Mouse (Mus musculus) ES-E14 (cell line): ENCODE results near the gene Il18. TPM values are rescaled to one million over a fixed set of nuclear protein-coding genes. Genes with fewer than 3 reads are reported as not detected.

Experiments used
- DNase-seq: peaks from one replicate; pipeline ENCODE4 v3.0.0-alpha.2; 2013; ENCODE audit warnings: low read depth, low spot score
- H3K27ac ChIP-seq: 2 replicates; pipeline ENCODE4 v1.5.1; 2012; ENCODE audit warnings: low read depth, mild to moderate bottlenecking, low read length, moderate library complexity, mixed read lengths; ENCODE audit not compliant: poor library complexity, insufficient read depth, severe bottlenecking
- H3K36me3 ChIP-seq: 2 replicates; pipeline ENCODE4 v1.6.1; 2012; ENCODE audit warnings: mild to moderate bottlenecking, low read length, moderate library complexity, mixed read lengths; ENCODE audit not compliant: control insufficient read depth, poor library complexity, insufficient read depth, severe bottlenecking
- H3K4me1 ChIP-seq, 2 experiments: fragments of 150-350 bp in 1 of 2; sonication (generic) in 1 of 2; 2 replicates each; pipeline ENCODE4 v1.6.1; 2012; ENCODE audit warnings: low read length in 2 of 2, mild to moderate bottlenecking in 1 of 2, mixed read lengths in 1 of 2; ENCODE audit not compliant: control insufficient read depth in 2 of 2, insufficient read depth in 2 of 2, poor library complexity in 1 of 2
- H3K4me3 ChIP-seq, 2 experiments: fragments of 150-350 bp in 1 of 2; sonication (generic) in 1 of 2; 2 replicates each; pipeline ENCODE4 v1.5.1; 2012; ENCODE audit warnings: low read length in 2 of 2, low read depth in 1 of 2, mild to moderate bottlenecking in 1 of 2, mixed read lengths in 1 of 2; ENCODE audit not compliant: insufficient read depth in 1 of 2, poor library complexity in 1 of 2, severe bottlenecking in 1 of 2
- H3K9ac ChIP-seq: 2 replicates; pipeline ENCODE4 v1.6.1; 2012; ENCODE audit warnings: low read depth, mild to moderate bottlenecking, low read length, mixed read lengths; ENCODE audit not compliant: poor library complexity, insufficient read depth, severe bottlenecking
- H3K9me3 ChIP-seq: fragments of 150-350 bp; sonication (generic); 2 replicates; pipeline ENCODE4 v1.6.1; 2012; ENCODE audit warnings: low read depth, mild to moderate bottlenecking, low read length; ENCODE audit not compliant: control insufficient read depth, insufficient read depth
- CHD2 ChIP-seq: IDR thresholded peaks from 2 replicates; pipeline ENCODE4 v1.6.1; 2014; ENCODE audit warnings: mild to moderate bottlenecking, low read depth, low read length, inconsistent platforms
- HCFC1 ChIP-seq: IDR thresholded peaks from 2 replicates; pipeline ENCODE4 v1.6.1; 2012; ENCODE audit warnings: low read length, inconsistent platforms, borderline replicate concordance; ENCODE audit not compliant: insufficient read depth
- MAFK ChIP-seq: IDR thresholded peaks from 2 replicates; pipeline ENCODE4 v1.6.1; 2014; ENCODE audit warnings: mild to moderate bottlenecking, low read depth, low read length, inconsistent platforms; ENCODE audit not compliant: insufficient read depth
- ZC3H11A ChIP-seq: IDR thresholded peaks from 2 replicates; pipeline ENCODE4 v1.6.1; 2012; ENCODE audit warnings: low read depth, mild to moderate bottlenecking, inconsistent platforms, low read length, borderline replicate concordance
- ZNF384 ChIP-seq: IDR thresholded peaks from 2 replicates; pipeline ENCODE4 v1.6.1; 2012; ENCODE audit warnings: low read depth, low read length, inconsistent platforms
- in situ Hi-C, 2 experiments: fragments of 600-800 bp; cut with MboI; formaldehyde crosslinking; loops; one replicate each; pipeline ENCODE4 v1.15.1; 2025; ENCODE audit warnings: low sequenced_read_pairs in 2 of 2, inconsistent platforms in 1 of 2; ENCODE audit not compliant: unreplicated experiment in 2 of 2
- total RNA-seq: library from RNA; depleted of rRNA; stranded (reverse); fragments of 300-350 nt; gene quantifications from 2 replicates; pipeline ENCODE4 v1.2.3, GENCODE M21; 2012

Gene Il18
- total RNA-seq, 1 experiment, result 0.49 TPM

- in situ Hi-C loops, result loop anchor here in 1 of 2 experiments (10.0 kb wide), 1 partner anchor 1026 kb away; no protein-coding TSS in a partner anchor
- Histone ChIP-seq H3K27ac (no peak overlapping the region), H3K36me3 (no peaks in the 10 kb centered on the region), H3K9ac (no peak overlapping the region), H3K9me3 (no peaks in the 10 kb centered on the region), H3K4me1 (0 out of 4 replicates have a peak, but pooled peaks cover 0 to 4% of the 10 kb centered on the region in 2 experiments), H3K4me3 (no peak overlapping the region)
- TF ChIP-seq ZNF384, result no peak
- TF ChIP-seq MAFK, result no peak
- TF ChIP-seq HCFC1, result no peak
- TF ChIP-seq CHD2, result no peak
- no peak for TF ChIP-seq ZC3H11A
- DNase-seq, result no peak
These were observed 33.9 kb upstream of the Il18 start for GRCm38 (mm10) chr9:50520748-50521147.

DNA sequence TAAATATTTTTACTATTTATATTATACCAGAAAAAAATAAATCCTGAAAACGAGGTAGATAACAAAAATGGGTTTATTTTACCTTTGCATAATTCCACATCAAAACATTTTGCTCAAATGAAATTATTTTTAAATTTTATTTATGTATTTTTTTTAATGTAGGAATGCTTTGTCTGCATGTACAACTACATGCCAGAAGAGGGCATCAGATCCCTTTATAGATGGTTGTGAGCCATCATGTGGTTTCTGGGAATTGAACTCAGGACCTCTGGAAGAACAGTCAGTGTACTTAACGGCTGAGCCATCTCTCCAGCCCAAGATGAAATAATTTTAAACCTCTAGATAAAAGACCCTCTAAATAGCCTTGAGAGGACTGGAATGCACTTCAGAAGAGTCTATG lies 33.1 kb upstream of the Il18 start:
- no peak for DNase-seq
- no peak for TF ChIP-seq ZC3H11A
- no peak for TF ChIP-seq ZNF384
- TF ChIP-seq HCFC1, result no peak
- no peak for TF ChIP-seq MAFK
- no peak for TF ChIP-seq CHD2
- H3K4me3 ChIP-seq, result no peak overlapping the region
- H3K27ac ChIP-seq, result no peak overlapping the region
- in situ Hi-C loops, result loop anchor here in 1 of 2 experiments (10.0 kb wide), 1 partner anchor 1027 kb away; no protein-coding TSS in a partner anchor
- H3K4me1 ChIP-seq, result 0 out of 4 replicates have a peak, but pooled peaks cover 0 to 4% of the 10 kb centered on the region in 2 experiments
- no peaks in the 10 kb centered on the region for H3K36me3 ChIP-seq
- no peak overlapping the region for H3K9ac ChIP-seq
- H3K9me3 ChIP-seq, result no peaks in the 10 kb centered on the region

GRCm38 (mm10) chr9:50522574-50522973 lies 32.1 kb upstream of the Il18 start:
- Histone ChIP-seq H3K4me1 (no peaks in the 10 kb centered on the region), H3K4me3 (no peak overlapping the region), H3K27ac (no peak overlapping the region), H3K36me3 (no peaks in the 10 kb centered on the region), H3K9ac (no peak overlapping the region), H3K9me3 (no peaks in the 10 kb centered on the region)
- in situ Hi-C loops, result loop anchor here in 1 of 2 experiments (10.0 kb wide), 1 partner anchor 1028 kb away; no protein-coding TSS in a partner anchor
- TF ChIP-seq MAFK, result no peak
- TF ChIP-seq ZNF384, result no peak
- no peak for TF ChIP-seq CHD2
- TF ChIP-seq ZC3H11A, result no peak
- no peak for TF ChIP-seq HCFC1
- DNase-seq, result no peak

GRCm38 (mm10) chr9:50524936-50525335 lies 29.7 kb upstream of the Il18 start:
- TF ChIP-seq CHD2 (no peak), ZC3H11A (no peak), ZNF384 (no peak), MAFK (no peak), HCFC1 (no peak)
- no peak overlapping the region for H3K4me3 ChIP-seq
- H3K27ac ChIP-seq, result no peak overlapping the region
- H3K9ac ChIP-seq, result no peak overlapping the region
- no peaks in the 10 kb centered on the region for H3K9me3 ChIP-seq
- no peaks in the 10 kb centered on the region for H3K4me1 ChIP-seq
- H3K36me3 ChIP-seq, result no peaks in the 10 kb centered on the region
- in situ Hi-C loops, result loop anchor here in 1 of 2 experiments (5.0 to 10.0 kb wide), 2 partner anchors 68 to 1030 kb away; no protein-coding TSS in a partner anchor
- DNase-seq, result no peak
